Mouse (Mus musculus): ENCODE data around the gene Fam122a. TPM values are rescaled to one million over a fixed set of nuclear protein-coding genes. Genes with fewer than 3 reads are reported as not detected.

The Fam122a gene
- polyA plus RNA-seq, 1 experiment from 2014 or later: 40.3 TPM

DNA sequence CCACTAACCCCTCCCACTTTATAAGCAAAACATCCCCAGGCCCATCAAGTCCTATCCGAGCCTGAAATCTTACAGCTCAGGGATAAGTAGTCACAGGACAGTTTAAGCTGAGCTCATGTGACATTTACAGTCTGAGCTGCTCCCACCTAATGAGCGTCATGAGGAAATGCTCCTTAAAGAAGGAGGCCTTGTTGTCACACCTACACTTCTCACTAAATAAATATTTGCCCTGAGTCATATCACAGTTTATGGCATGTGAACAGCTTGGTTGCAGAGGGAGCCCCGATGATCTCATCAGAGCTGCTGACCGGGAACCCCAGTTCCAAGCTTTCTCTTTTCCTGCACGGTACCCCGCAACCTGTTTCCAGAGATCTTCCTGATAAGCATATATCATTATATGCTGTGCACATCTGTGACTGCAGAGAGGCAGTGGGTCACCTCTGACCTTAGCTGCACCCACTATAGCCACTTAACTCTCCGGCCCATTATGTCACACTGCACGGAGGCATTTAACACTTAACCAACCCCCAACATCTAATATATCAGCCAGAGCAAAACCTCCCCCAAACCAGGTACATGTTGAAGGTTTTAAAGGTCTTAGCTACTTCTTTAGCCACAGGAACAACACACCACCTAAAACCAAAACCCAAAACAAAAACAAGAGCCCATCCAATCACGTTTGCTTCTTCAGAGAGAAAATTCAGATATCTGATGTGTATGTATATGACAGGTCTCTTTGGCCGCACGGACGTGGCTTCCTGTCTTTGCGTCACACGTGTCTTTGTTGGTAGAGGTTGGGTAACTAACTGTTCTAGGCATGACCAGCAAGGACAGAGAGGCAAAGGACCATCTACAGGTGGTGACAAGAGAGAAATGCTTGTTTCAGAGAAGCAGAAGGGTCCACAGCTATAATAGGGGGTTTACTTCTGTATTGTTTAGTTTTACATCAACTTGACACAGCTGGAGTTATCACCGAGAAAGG is 37.8 kb upstream of the Fam122a start:
- Histone ChIP-seq H3K27ac (ENCODE audit: low read depth, low read length) (peak overlapping the region; percentile 97), H3K9me3 (ENCODE audit: control insufficient read depth, low read length) (no peaks in the 10 kb centered on the region), H3K9ac (ENCODE audit: low read depth, low read length) (no peak overlapping the region), H3K4me2 (peak overlapping the region; percentile 5; the same call in 1 of the 2 replicates), H3K4me1 (replicated peaks; ENCODE audit: control insufficient read depth, insufficient read depth, low read length) (peaks cover 61% of the 10 kb centered on the region), H3K4me3 (ENCODE audit: low read depth, low read length) (no peak overlapping the region), H3K36me3 (ENCODE audit: control insufficient read depth, insufficient read depth, low read length) (no peaks in the 10 kb centered on the region), H3K27me3 (replicated peaks; ENCODE audit: control insufficient read depth, insufficient read depth, low read length) (no peaks in the 10 kb centered on the region)
- DNase-seq (ENCODE audit: low spot score): no peak
- ATAC-seq (replicated peaks; ENCODE audit: low FRiP score): no peak
- WGBS: 76% methylated on average over 15 of the region's 15 CpGs

DNA sequence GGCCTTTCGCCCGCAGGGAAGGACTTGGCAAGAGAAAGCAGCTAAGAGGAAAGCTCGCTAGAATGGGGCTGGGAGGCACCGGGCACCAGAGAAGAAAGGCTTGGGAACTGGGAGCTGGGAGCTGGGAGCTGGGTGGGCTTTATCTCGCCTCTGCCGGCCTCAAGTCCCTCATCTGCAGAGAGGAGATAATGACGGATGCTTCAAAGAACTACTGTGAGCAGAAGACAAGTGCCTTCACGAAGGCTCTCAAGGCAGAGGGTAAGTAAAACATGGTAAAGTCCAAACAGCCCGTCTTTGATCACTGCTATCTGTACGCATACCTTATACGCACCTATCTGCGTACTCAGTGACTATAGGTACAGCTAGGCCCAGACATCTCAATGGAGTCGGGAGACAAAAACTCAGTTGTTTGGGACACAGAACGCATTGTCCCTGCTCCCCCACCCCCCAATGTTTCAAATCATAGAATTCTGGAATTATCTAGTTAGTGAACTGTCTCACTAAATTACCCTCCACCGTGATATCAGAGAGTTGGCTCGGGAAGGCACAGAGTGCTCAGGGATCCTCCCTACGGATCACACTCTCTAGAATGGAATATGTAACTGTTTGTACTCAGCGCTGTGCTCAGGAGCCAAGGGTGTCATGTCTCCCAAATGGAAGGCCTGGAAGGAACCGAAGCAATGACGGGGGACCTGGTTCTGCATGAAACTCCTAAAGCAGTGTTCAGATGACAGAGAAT is 36.1 kb upstream of the Fam122a start:
- Histone ChIP-seq H3K27ac (ENCODE audit: low read depth, low read length) (peak overlapping the region; percentile 97), H3K4me2 (peak overlapping the region; percentile 63), H3K9me3 (ENCODE audit: control insufficient read depth, low read length) (no peaks in the 10 kb centered on the region), H3K4me3 (ENCODE audit: low read depth, low read length) (0 out of 2 replicates have a peak overlapping the region, but pooled peaks have one; percentile 19), H3K4me1 (replicated peaks; ENCODE audit: control insufficient read depth, insufficient read depth, low read length) (peaks cover 54% of the 10 kb centered on the region), H3K27me3 (replicated peaks; ENCODE audit: control insufficient read depth, insufficient read depth, low read length) (no peaks in the 10 kb centered on the region), H3K9ac (ENCODE audit: low read depth, low read length) (peak overlapping the region; percentile 46), H3K36me3 (ENCODE audit: control insufficient read depth, insufficient read depth, low read length) (no peaks in the 10 kb centered on the region)
- ATAC-seq (replicated peaks; ENCODE audit: low FRiP score) (peak; percentile 95), DNase-seq (ENCODE audit: low spot score) (peak; percentile 64)
- WGBS: 41% methylated on average over 20 of the region's 20 CpGs

DNA sequence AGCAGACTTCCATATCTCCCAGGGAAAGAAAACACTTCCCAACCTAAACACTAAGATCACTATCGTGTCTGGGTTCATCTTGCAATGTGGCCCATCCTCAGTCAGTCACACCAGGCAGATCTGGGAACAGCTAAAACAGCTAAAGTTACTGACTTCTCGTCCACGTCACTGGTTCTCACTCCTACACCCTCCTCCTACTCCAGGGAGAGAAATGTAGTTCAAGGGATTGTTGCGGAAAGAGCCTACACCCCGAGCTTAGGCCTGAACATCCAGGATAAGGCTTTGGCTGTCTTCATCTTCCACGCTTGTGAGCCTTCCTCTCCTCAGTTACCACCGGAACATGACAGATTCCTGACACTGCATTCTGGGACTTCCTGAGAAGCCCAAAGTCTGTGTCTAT is 34.8 kb upstream of the Fam122a start:
- no peak overlapping the region for H3K9ac ChIP-seq (ENCODE audit: low read depth, low read length)
- ATAC-seq (replicated peaks; ENCODE audit: low FRiP score): no peak
- WGBS: 77% methylated on average over 7 of the region's 7 CpGs
- H3K9me3 ChIP-seq (ENCODE audit: control insufficient read depth, low read length): no peaks in the 10 kb centered on the region
- no peak for DNase-seq (ENCODE audit: low spot score)
- peak overlapping the region; percentile 97; the same call in 1 of the 2 replicates for H3K27ac ChIP-seq (ENCODE audit: low read depth, low read length)
- no peak overlapping the region for H3K4me3 ChIP-seq (ENCODE audit: low read depth, low read length)
- H3K36me3 ChIP-seq (ENCODE audit: control insufficient read depth, insufficient read depth, low read length): no peaks in the 10 kb centered on the region
- peaks cover 48% of the 10 kb centered on the region for H3K4me1 ChIP-seq (replicated peaks; ENCODE audit: control insufficient read depth, insufficient read depth, low read length)
- H3K27me3 ChIP-seq (replicated peaks; ENCODE audit: control insufficient read depth, insufficient read depth, low read length): no peaks in the 10 kb centered on the region
- 0 out of 2 replicates have a peak overlapping the region, but pooled peaks have one; percentile 7 for H3K4me2 ChIP-seq

DNA sequence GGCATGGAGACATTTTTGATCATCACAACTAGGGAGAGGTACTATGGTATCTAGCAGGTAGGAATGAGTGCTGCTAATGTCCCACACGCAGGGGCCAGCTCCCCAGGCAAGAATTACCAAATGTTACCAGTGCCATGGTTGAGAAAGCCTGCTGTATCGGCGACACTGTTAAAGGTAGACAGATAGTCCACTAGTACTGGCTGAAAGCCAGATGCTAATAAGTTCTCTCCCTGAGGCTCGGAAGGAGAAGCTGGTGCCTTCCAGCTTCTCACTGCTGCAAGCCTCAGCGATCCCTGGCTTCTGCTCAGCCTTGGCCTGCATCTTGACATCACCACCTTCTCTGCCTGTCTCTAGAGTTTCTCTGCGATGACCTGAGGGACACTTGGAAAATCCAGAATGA is 32.2 kb upstream of the Fam122a start:
- DNase-seq (ENCODE audit: low spot score) (no peak), ATAC-seq (replicated peaks; ENCODE audit: low FRiP score) (no peak)
- no peaks in the 10 kb centered on the region for H3K9me3 ChIP-seq (ENCODE audit: control insufficient read depth, low read length)
- H3K4me3 ChIP-seq (ENCODE audit: low read depth, low read length): no peak overlapping the region
- WGBS: 84% methylated on average over 6 of the region's 6 CpGs
- H3K27ac ChIP-seq (ENCODE audit: low read depth, low read length): no peak overlapping the region
- H3K4me2 ChIP-seq: no peak overlapping the region
- no peak overlapping the region for H3K9ac ChIP-seq (ENCODE audit: low read depth, low read length)
- H3K36me3 ChIP-seq (ENCODE audit: control insufficient read depth, insufficient read depth, low read length): no peaks in the 10 kb centered on the region
- peaks cover 31% of the 10 kb centered on the region for H3K4me1 ChIP-seq (replicated peaks; ENCODE audit: control insufficient read depth, insufficient read depth, low read length)
- H3K27me3 ChIP-seq (replicated peaks; ENCODE audit: control insufficient read depth, insufficient read depth, low read length): no peaks in the 10 kb centered on the region

DNA sequence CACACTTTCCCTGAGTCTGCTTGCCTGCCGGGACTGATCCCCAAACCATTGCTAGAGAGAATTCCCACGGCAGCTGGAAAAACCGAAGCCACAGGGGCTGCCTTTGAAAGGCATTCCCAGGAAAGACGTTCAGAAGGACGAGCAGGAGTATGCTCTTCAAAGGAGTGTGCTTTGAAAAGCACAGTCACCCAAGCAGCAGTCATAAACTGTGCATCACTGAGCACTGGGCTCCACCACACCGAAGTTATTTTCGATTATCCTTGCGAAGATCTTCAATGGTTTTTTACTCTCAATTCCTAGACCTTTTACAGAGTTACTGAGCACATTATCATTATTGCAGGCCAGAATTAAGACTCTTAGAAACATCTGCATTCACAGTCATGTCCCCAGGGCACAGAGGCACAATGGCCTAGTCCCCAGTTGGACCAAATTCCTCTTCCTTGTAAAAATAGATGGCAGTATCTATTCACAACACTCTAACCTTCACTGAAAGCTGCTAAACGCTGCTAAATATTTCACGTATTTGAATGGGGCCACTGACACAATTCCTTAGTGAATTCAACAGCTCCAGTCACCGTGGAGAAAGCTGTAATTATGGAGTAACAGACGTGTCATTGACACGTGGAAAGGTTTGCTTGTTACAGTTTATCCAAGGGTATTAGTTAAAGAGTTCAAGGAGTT is 31.1 kb upstream of the Fam122a start:
- ATAC-seq (replicated peaks; ENCODE audit: low FRiP score): no peak
- no peak overlapping the region for H3K4me3 ChIP-seq (ENCODE audit: low read depth, low read length)
- no peaks in the 10 kb centered on the region for H3K9me3 ChIP-seq (ENCODE audit: control insufficient read depth, low read length)
- H3K4me1 ChIP-seq (replicated peaks; ENCODE audit: control insufficient read depth, insufficient read depth, low read length): peaks cover 21% of the 10 kb centered on the region
- no peaks in the 10 kb centered on the region for H3K27me3 ChIP-seq (replicated peaks; ENCODE audit: control insufficient read depth, insufficient read depth, low read length)
- no peak overlapping the region for H3K4me2 ChIP-seq
- WGBS: 76% methylated on average over 13 of the region's 13 CpGs
- no peaks in the 10 kb centered on the region for H3K36me3 ChIP-seq (ENCODE audit: control insufficient read depth, insufficient read depth, low read length)
- no peak overlapping the region for H3K9ac ChIP-seq (ENCODE audit: low read depth, low read length)
- no peak overlapping the region for H3K27ac ChIP-seq (ENCODE audit: low read depth, low read length)
- DNase-seq (ENCODE audit: low spot score): no peak

DNA sequence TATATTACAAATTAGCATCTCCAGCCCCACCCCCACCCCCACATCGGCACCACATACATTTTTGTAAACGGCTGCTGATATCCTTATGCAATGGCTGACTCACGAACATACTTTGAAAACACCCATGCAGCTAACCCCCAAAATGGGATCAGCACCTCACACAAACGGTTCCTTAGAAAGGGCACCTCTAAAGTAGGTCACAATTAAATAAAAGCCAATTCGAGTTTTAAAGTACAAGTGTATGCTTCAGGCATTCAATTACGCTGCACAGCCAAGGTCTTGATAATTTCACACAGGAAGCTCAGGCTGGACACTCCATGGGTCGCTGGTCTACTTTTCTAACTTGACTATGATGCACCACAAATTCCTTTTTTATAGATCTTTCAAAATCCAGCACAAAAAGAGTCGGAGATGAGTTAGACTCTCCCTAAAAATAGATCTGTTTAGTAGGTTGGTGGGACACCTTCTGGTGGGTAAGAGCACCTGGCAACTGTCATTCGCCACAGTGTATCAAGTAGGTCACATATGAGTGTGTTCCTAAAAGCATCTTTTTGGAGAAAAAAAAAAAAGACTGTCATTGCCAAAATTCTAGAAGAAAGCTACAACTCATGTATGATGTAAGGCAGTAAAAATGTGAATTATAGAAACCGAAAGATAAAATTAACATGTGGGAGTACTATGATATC is 25.7 kb upstream of the Fam122a start:
- no peaks in the 10 kb centered on the region for H3K27me3 ChIP-seq (replicated peaks; ENCODE audit: control insufficient read depth, insufficient read depth, low read length)
- no peak overlapping the region for H3K9ac ChIP-seq (ENCODE audit: low read depth, low read length)
- WGBS: 76% methylated on average over 10 of the region's 10 CpGs
- ATAC-seq (replicated peaks; ENCODE audit: low FRiP score) (no peak), DNase-seq (ENCODE audit: low spot score) (no peak)
- H3K4me2 ChIP-seq: no peak overlapping the region; the same call in 1 of the 2 replicates
- H3K36me3 ChIP-seq (ENCODE audit: control insufficient read depth, insufficient read depth, low read length): no peaks in the 10 kb centered on the region
- no peak overlapping the region for H3K4me3 ChIP-seq (ENCODE audit: low read depth, low read length)
- H3K4me1 ChIP-seq (replicated peaks; ENCODE audit: control insufficient read depth, insufficient read depth, low read length): no peaks in the 10 kb centered on the region
- no peak overlapping the region for H3K27ac ChIP-seq (ENCODE audit: low read depth, low read length)
- H3K9me3 ChIP-seq (ENCODE audit: control insufficient read depth, low read length): no peaks in the 10 kb centered on the region

DNA sequence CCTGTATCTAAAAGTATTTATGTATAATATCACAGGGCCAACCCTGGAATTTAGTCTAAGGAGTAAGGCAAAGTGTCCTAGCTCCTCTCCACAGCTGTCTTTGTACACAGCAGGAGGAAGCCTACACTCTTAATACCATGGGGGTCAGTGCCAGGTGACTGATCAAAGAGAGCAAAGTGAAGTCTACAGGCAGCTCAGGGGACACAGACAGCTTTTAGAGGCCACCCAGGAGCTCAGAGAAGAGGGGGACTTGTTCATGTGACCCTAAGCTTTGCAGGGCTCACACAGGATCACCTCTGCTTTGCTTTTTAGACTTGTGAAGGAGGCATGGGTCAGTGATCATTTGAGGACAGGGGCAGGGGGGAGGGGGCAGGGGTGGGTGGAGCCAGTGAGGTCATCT is 24.4 kb upstream of the Fam122a start:
- H3K9ac ChIP-seq (ENCODE audit: low read depth, low read length): no peak overlapping the region
- no peaks in the 10 kb centered on the region for H3K27me3 ChIP-seq (replicated peaks; ENCODE audit: control insufficient read depth, insufficient read depth, low read length)
- no peaks in the 10 kb centered on the region for H3K9me3 ChIP-seq (ENCODE audit: control insufficient read depth, low read length)
- DNase-seq (ENCODE audit: low spot score) (no peak), ATAC-seq (replicated peaks; ENCODE audit: low FRiP score) (no peak)
- H3K4me1 ChIP-seq (replicated peaks; ENCODE audit: control insufficient read depth, insufficient read depth, low read length): 0 out of 2 replicates have a peak, but pooled peaks cover 2% of the 10 kb centered on the region
- H3K27ac ChIP-seq (ENCODE audit: low read depth, low read length): no peak overlapping the region
- H3K4me2 ChIP-seq: no peak overlapping the region
- H3K4me3 ChIP-seq (ENCODE audit: low read depth, low read length): no peak overlapping the region
- H3K36me3 ChIP-seq (ENCODE audit: control insufficient read depth, insufficient read depth, low read length): no peaks in the 10 kb centered on the region

DNA sequence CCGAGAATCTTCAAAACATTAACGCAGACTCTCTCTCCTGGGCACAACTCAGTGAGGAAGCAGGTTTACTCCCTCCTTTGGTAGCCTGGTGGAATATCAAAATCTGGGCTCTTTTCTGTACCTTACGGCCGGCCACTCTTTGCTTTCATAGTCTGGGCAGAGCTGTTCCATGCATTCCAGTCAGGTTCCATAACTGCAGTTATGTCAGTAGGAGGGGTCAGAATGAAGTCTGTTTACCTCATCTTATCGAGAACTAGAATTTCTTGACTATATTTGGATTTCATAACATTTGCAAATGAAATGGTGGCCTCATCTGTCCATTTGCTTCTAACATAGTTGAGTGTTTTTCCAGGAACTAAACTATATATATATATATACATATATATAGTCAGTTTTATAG is 23.3 kb upstream of the Fam122a start:
- DNase-seq (ENCODE audit: low spot score) (no peak), ATAC-seq (replicated peaks; ENCODE audit: low FRiP score) (no peak)
- no peak overlapping the region for H3K9ac ChIP-seq (ENCODE audit: low read depth, low read length)
- H3K4me3 ChIP-seq (ENCODE audit: low read depth, low read length): no peak overlapping the region
- H3K4me1 ChIP-seq (replicated peaks; ENCODE audit: control insufficient read depth, insufficient read depth, low read length): 0 out of 2 replicates have a peak, but pooled peaks cover 2% of the 10 kb centered on the region
- no peaks in the 10 kb centered on the region for H3K27me3 ChIP-seq (replicated peaks; ENCODE audit: control insufficient read depth, insufficient read depth, low read length)
- no peaks in the 10 kb centered on the region for H3K9me3 ChIP-seq (ENCODE audit: control insufficient read depth, low read length)
- 73% methylated on average over 5 of the region's 5 CpGs for WGBS
- H3K27ac ChIP-seq (ENCODE audit: low read depth, low read length): no peak overlapping the region
- H3K4me2 ChIP-seq: no peak overlapping the region
- no peaks in the 10 kb centered on the region for H3K36me3 ChIP-seq (ENCODE audit: control insufficient read depth, insufficient read depth, low read length)
